Mouse (Mus musculus) liver, embryonic 11.5 days (tissue): ENCODE measurements around the gene Pygm. TPM values are rescaled to one million over a fixed set of nuclear protein-coding genes. Genes with fewer than 3 reads are reported as not detected.

Experiments used
- ATAC-seq: fragments of 200-750 bp; cut with Nextera tagmentation; replicated peaks from 2 replicates; pipeline ENCODE4 v1.8.0; 2017; ENCODE audit warnings: moderate number of reproducible peaks, mild to moderate bottlenecking, moderate TSS enrichment, moderate library complexity; ENCODE audit not compliant: low FRiP score
- DNase-seq: peaks from one replicate; pipeline ENCODE4 v3.0.0-alpha.2; 2017; ENCODE audit warnings: low spot score
- H3K27ac ChIP-seq: fragments of 300-500 bp; sonication (generic); 2 replicates; pipeline ENCODE4 v1.5.1; 2014; ENCODE audit warnings: mild to moderate bottlenecking, low read depth, low read length, control low read depth
- H3K27me3 ChIP-seq: fragments of 300-500 bp; sonication (generic); replicated peaks from 2 replicates; pipeline ENCODE4 v1.6.1; 2014; ENCODE audit warnings: low read length, mixed read lengths; ENCODE audit not compliant: control insufficient read depth, insufficient read depth
- H3K36me3 ChIP-seq: fragments of 300-500 bp; sonication (generic); 2 replicates; pipeline ENCODE4 v1.6.1; 2014; ENCODE audit warnings: mild to moderate bottlenecking, low read length, moderate library complexity, mixed read lengths; ENCODE audit not compliant: control insufficient read depth, insufficient read depth
- H3K4me1 ChIP-seq: fragments of 300-500 bp; sonication (generic); replicated peaks from 2 replicates; pipeline ENCODE4 v1.6.1; 2014; ENCODE audit warnings: low read length, mixed read lengths; ENCODE audit not compliant: control insufficient read depth, insufficient read depth
- H3K4me2 ChIP-seq: fragments of 300-500 bp; sonication (generic); 2 replicates; pipeline ENCODE4 v1.6.1; 2014; ENCODE audit warnings: mild to moderate bottlenecking, control low read depth, moderate library complexity
- H3K4me3 ChIP-seq: fragments of 300-500 bp; sonication (generic); 2 replicates; pipeline ENCODE4 v1.5.1; 2014; ENCODE audit warnings: low read depth, low read length, control low read depth
- H3K9ac ChIP-seq: fragments of 300-500 bp; sonication (generic); 2 replicates; pipeline ENCODE4 v1.6.1; 2014; ENCODE audit warnings: low read depth, low read length, control low read depth
- H3K9me3 ChIP-seq: fragments of 300-500 bp; sonication (generic); 2 replicates; pipeline ENCODE4 v1.6.1; 2016; ENCODE audit warnings: low read length, inconsistent platforms, mixed read lengths; ENCODE audit not compliant: control insufficient read depth
- WGBS: fragments of 180-500 bp; shearing (Covaris S2); extraction: QIAGEN DNeasy Blood & Tissue Kit; methylation state at CpG from one replicate; pipeline ENCODE4 v1.1.7; 2014; 5-methylcytosine and 5-hydroxymethylcytosine counted together
- polyA plus RNA-seq: library from polyadenylated mRNA; unstranded; fragments of >200 nt; fragmentation: Nextera tagmentation; extraction: Ambion mirVana; gene quantifications from 2 replicates; pipeline ENCODE4 v1.2.1, GENCODE M21; 2014

Gene Pygm
- polyA plus RNA-seq, 1 experiment from 2014 or later, result 4.3 TPM

DNA sequence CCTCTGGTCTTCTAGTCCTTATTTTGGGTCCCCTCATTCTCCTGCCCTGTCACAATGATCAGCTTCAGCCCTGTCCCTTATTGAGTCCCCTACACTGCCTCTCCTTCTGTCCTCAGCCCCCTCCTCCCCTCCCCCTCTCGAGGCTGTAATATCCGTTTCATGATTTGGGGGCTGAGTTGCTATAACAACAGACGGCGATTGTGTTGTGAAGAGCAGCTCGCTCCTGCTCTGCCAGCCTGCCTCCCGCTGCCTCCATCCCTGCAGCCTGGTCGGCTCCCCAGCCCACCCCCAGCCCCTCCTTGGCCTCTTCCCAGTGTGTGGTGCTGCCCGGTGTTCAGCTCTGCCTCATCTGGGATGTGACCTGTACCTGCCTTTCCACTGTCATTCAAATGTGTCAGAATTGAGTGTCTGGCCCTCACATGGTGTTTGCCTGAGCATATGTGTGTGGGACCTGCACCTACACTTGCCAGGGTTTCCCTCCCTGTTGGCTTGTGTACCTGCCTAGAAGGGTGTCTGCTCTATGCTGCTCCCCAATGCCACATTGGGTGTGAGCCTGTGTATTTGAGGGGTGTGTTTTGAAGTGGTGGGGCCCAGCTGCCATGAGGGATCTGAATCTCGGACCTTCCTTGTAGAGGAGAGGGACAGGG lies 32.0 kb downstream of the Pygm start:
- H3K4me2 ChIP-seq, result no peak overlapping the region
- 21% methylated on average over 9 of the region's 9 CpGs for WGBS
- H3K36me3 ChIP-seq, result no peaks in the 10 kb centered on the region
- peaks cover 37% of the 10 kb centered on the region for H3K27me3 ChIP-seq
- H3K9ac ChIP-seq, result no peak overlapping the region
- no peak overlapping the region for H3K27ac ChIP-seq
- no peak overlapping the region for H3K4me3 ChIP-seq
- H3K4me1 ChIP-seq, result peaks cover 24% of the 10 kb centered on the region
- no peak for DNase-seq
- no peaks in the 10 kb centered on the region for H3K9me3 ChIP-seq
- ATAC-seq, result no peak

DNA sequence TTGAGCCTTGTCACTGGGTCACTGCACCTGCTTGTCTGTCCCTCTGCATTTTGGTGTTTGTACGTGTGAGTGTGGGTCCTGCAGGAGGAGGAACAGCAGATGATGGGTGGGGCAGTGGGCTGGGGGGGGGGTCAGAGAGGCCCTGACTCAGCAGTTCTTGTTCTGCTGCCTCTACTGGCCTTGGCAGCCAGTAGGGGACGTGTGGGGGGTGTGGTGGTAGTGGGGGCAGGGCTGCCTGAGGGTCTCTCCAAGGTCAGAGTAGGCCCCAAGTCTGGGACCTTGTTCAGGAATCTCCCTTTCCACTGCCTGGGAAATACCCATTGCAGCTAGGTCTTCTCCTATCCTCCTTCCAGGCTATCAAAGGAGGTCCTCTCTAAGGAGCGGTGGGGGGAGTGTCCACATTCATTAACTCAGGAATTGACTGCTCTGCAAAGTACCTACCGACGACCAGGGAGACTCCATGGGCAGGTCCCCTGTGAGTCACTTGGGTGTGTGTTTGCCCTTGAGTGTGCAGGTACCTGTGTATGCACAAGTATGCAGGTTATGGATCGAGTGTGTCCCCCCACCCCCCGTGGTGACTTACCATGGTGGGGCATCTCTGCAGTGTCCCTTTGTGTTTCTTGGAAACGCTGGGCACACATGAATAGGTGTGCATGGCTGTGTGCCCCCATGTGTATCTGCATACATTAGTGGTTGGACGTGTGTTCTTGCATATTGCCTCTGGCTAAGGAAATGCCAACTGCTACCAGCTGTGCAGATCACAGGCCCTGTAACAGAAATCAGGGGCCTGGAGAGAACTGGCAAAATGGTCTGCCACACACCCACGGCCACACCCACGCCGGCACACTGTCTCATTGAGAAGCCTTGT lies 32.9 kb downstream of the Pygm start:
- 64% methylated on average over 12 of the region's 12 CpGs for WGBS
- no peak overlapping the region for H3K4me3 ChIP-seq
- no peak overlapping the region for H3K9ac ChIP-seq
- no peak overlapping the region for H3K27ac ChIP-seq
- no peak for DNase-seq
- H3K4me1 ChIP-seq, result peaks cover 24% of the 10 kb centered on the region
- H3K4me2 ChIP-seq, result no peak overlapping the region
- H3K36me3 ChIP-seq, result no peaks in the 10 kb centered on the region
- H3K27me3 ChIP-seq, result peaks cover 44% of the 10 kb centered on the region
- ATAC-seq, result no peak
- no peaks in the 10 kb centered on the region for H3K9me3 ChIP-seq

DNA sequence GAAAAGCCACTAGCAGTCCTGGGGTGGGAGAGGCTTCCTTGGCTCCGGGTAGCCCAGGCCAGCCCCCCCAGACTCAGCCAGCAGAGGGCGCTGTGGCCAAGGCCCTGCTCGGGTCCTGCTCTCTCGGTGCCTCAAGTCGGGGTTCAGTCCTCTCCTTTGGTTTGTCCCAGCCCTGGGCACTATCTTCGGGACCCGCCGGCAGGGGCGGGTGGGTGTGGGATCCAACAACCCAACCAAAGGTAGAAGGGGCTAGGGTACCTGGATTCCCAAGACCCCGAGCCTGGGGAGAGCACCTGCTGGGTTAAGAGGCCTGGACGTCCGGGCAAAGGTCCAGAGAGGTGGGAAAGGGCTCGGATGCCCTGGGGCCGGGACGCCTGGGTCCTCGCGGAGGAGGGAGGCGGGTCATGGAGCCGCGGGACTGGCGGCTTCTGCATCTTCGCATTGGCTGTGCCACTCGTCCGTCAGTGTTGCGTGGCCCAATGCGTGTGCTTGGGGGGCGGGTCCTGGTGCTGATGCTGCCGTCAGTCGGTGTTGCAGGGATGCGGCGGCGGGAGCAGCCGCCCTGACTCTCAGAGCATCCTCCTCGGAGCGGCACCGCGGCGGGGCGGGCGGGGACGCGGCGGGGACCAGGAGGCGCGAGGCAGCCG lies 34.2 kb downstream of the Pygm start, which contains the start of gene Nrxn2:
TSS of gene Nrxn2 (plus strand) at position 499 of the 647 bp plus-strand sequence.
- peaks cover 56% of the 10 kb centered on the region for H3K27me3 ChIP-seq
- H3K4me2 ChIP-seq, result peak within 1 kb of the TSS; percentile 84
- H3K9ac ChIP-seq, result no peak within 1 kb of the TSS
- no peak within 1 kb of the TSS for H3K27ac ChIP-seq
- peaks cover 24% of the 10 kb centered on the region for H3K4me1 ChIP-seq
- peak within 1 kb of the TSS; percentile 48 for H3K4me3 ChIP-seq
- H3K9me3 ChIP-seq, result no peaks in the 10 kb centered on the region
- ATAC-seq (peak; percentile 75), DNase-seq (peak; percentile 83)
- 1% methylated on average over 44 of the region's 46 CpGs for WGBS
- no peaks in the 10 kb centered on the region for H3K36me3 ChIP-seq

DNA sequence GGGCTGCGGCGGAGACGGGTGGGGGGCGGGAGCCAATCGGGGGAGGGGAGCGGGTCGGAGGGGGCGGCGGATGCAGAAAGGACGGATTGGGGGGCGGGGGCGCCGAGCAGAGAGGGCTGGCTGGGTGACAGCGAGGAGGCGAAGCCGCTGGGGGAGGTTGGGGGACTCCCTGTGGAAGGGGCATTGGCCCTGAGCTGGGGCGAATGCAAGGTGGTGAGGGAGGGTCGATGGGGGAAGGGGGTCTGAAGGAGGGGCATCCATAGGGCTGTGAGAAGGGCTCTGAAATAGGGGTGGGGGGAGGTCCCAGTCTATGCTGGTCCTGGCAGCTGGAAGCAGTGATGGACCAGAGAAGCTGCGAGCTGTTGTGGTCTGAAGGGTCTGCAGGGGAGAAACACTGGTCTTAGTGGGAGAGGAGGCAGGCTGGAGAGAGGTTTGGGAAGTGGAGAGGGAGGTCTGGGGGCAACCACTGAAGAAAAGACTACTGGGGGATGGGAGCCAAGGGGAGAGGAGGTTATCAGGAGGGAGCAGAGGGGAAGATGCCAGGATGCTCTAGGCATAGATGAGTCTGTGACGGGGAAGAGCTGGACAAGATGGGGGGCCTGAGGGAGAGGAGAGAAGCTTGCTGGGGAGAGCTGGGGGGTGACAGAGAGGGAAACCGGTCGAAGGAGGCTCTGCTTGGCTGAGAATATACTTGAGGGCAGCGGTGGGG lies 34.9 kb downstream of the Pygm start:
- ATAC-seq (no peak), DNase-seq (no peak)
- H3K36me3 ChIP-seq, result no peaks in the 10 kb centered on the region
- H3K4me1 ChIP-seq, result peaks cover 24% of the 10 kb centered on the region
- H3K27me3 ChIP-seq, result peaks cover 62% of the 10 kb centered on the region
- H3K27ac ChIP-seq, result no peak overlapping the region
- no peak overlapping the region for H3K4me3 ChIP-seq
- no peaks in the 10 kb centered on the region for H3K9me3 ChIP-seq
- H3K9ac ChIP-seq, result no peak overlapping the region
- 8% methylated on average over 20 of the region's 23 CpGs for WGBS
- no peak overlapping the region; the same call in 1 of the 2 replicates for H3K4me2 ChIP-seq

DNA sequence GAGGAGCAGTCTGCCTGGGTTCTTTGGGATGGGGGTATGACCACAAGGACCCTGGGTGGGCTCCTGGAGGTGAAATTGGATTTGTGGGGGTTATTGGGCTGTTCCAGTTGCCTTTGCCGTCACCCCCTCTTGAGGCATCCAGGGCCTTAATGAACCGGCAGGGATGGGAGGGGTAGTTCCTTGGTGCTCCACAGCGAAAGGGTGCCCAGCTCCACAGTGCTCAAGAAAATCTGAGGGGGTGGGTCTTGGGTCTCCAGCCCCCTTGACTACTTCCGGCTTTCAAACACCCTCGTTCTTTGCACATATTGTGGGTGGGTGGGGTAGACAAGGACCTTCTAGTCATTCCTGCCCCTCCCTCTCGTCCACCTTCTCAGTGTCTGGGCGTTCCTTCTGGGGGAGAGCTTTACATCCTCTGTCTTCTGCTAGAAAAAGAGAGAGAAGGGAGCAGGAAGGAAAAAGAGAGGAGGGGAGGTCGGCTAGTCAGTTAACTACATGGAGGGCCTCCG lies 35.7 kb downstream of the Pygm start:
- no peak for ATAC-seq
- DNase-seq, result no peak

DNA sequence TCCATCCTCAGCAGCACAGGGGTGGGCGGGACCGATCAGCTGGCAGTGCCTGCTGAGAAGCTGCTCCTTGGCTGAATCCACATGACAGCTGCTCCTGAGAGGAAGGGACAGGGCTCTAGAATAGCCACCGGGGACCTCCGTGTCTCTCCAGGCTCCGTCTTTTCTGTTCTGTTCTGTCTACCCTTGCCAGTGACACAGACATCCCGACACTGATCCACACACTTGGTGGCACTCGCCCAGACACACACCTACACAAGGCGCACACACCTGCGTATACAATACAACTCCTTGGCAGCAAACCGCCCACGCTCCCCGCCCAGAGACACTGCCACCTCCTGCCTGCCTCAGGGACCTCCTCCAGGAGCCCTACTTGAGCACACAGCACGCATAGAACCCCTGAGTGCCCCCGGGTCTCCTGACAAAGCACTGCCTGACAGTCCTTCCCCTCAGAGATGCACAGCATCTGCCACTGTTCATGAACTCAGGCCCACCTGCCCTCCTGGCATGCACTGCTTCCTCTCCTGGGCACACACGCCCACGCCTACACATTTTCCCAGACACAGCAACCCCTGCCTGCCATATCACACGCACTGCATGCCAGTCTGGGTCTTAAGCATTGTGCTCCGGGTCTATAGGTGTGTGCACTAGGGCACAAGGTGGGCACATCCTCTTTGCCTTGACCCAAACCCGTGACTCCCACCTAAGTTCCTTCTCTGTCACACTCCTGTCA lies 36.4 kb downstream of the Pygm start:
- Histone ChIP-seq H3K36me3 (no peaks in the 10 kb centered on the region), H3K27ac (no peak overlapping the region), H3K9me3 (no peaks in the 10 kb centered on the region), H3K27me3 (peaks cover 77% of the 10 kb centered on the region), H3K4me3 (no peak overlapping the region), H3K4me2 (no peak overlapping the region), H3K4me1 (peaks cover 15% of the 10 kb centered on the region), H3K9ac (no peak overlapping the region)
- WGBS, result 48% methylated on average over 19 of the region's 19 CpGs
- DNase-seq (no peak), ATAC-seq (no peak)

More for the DNA sequence above, 35.7 kb downstream of the Pygm start:
- Histone ChIP-seq H3K4me1 (peaks cover 23% of the 10 kb centered on the region), H3K4me2 (no peak overlapping the region), H3K27me3 (peaks cover 69% of the 10 kb centered on the region), H3K36me3 (no peaks in the 10 kb centered on the region), H3K9me3 (no peaks in the 10 kb centered on the region), H3K27ac (no peak overlapping the region), H3K4me3 (no peak overlapping the region), H3K9ac (no peak overlapping the region)
- WGBS, result 42% methylated on average over 9 of the region's 9 CpGs

DNA sequence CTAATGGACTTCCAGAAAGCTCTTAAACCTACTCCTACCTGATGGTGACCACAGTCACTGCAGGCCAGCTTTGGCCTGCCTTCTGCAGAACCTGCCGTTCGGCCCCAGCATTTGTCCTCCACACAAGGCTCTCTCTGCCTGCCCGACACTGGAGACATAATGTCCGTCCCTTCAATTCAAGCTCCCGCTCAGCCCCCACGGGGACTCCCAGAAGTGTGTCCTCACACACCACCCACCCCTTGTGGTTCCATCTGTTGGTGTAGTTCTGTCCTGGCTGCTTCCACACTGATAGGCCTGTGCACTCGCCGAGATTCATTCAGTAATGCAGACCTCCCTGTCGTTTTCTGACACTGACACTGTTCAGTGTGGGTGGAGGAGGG lies 37.0 kb downstream of the Pygm start:
- DNase-seq (no peak), ATAC-seq (no peak)
- Histone ChIP-seq H3K9me3 (no peaks in the 10 kb centered on the region), H3K4me1 (peaks cover 9% of the 10 kb centered on the region; the same call in 1 of the 2 replicates), H3K27me3 (peaks cover 83% of the 10 kb centered on the region), H3K4me3 (no peak overlapping the region), H3K36me3 (no peaks in the 10 kb centered on the region), H3K4me2 (no peak overlapping the region), H3K27ac (no peak overlapping the region), H3K9ac (no peak overlapping the region)
- 63% methylated on average over 9 of the region's 9 CpGs for WGBS
